Mouse (Mus musculus) spleen, postnatal 4 days (tissue): Measurements from ENCODE around the gene Fam71e2.
A peak's percentile ranks its signal among the peaks of the same experiment; 100 is the strongest.

Source experiments
- DNase-seq, 2 experiments: peaks; one replicate each; pipeline ENCODE4 v3.0.0; 2022; ENCODE audit warnings: low spot score in 2 of 2

Gene Fam71e2

GRCm38 (mm10) chr7:4777851-4778637 is 6.9 kb upstream of the Fam71e2 start:
- peak in 1 of 2 experiments; percentile 55 for DNase-seq

- peak in 1 of 2 experiments; percentile 72 for DNase-seq
Observed at GRCm38 (mm10) chr7:4776861-4777830, 6.0 kb upstream of the Fam71e2 start.

DNA sequence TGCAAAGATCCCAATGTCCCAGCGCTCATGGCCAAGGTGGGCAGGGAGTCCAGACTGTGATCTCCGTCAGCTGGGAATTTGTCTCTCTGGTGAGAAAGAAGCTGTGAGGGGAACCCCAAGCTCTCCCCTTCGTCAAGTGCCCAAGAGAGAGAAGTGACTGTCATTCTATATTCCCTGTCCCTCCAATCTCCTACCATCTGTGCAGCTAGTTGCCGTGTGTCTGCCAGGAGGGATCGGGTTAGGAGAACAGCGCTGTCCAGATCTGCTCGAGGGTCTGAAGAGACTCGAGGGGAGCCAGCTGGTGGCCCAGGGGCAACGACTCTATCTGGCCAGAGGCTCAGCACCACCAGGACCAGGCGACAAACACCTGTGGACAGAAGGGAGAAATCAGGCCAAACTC is 5.0 kb upstream of the Fam71e2 start:
- peak in 1 of 2 experiments; percentile 56 for DNase-seq

DNA sequence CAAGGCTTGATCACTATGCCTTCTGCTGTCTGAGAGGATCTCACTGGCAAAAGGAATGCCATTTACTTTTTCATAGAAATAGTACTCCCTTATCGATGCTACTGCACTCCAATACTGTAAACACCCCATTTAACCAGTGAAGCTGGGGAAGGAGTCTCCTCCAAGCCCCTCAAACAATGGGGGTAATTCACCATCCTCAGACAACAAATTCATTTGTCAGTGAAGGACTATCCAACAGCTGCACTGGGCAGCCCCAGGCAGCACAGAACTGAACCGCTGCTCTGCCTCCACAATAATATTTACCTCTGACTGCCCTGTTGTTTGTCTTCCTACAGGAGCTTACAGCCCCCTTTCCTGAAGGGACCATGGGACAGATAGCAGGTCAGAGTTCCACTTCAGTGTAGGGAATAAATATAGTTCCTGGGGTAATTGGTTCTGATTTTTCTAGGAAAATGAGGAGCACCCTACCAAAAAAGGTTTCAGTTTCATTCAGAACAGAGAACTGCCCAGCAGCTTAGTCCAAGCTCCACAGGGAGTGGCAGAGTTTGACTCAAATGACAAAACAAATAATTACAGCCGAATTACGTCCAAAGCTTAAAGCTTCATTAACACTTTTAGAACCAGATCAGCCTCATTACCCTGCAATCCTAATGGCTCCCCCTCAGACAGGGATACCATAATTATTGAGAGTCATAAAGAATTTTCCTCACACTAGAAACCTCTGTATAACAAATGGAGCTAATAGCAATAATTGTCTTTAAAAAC is 6.0 kb downstream of the Fam71e2 start:
- no peak for DNase-seq

DNA sequence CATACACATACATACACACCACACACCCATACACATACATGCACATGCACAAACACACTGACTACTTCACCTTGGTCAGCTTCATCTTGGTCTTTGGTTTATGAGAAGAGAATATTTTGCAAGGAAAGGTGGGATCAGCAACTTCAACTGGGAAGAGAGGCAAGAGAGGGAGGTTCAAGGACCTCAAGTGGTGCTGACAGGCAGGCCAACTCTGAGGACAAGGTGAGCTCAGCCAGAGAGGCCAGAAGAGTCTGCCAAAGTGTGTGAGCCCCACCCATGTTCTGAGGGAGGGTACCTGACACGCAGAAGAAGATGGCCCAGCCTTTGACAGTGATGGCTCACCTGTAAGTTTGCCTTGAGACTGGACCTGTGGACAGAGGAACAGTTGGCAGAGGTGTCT is 11.4 kb downstream of the Fam71e2 start:
- no peak for DNase-seq

GRCm38 (mm10) chr7:4752821-4753570 is 18.1 kb downstream of the Fam71e2 start, which contains the start of gene Cox6b2:
TSS of gene Cox6b2 (minus strand) at chr7:4753094.
- DNase-seq, result peak; percentile 91

DNA sequence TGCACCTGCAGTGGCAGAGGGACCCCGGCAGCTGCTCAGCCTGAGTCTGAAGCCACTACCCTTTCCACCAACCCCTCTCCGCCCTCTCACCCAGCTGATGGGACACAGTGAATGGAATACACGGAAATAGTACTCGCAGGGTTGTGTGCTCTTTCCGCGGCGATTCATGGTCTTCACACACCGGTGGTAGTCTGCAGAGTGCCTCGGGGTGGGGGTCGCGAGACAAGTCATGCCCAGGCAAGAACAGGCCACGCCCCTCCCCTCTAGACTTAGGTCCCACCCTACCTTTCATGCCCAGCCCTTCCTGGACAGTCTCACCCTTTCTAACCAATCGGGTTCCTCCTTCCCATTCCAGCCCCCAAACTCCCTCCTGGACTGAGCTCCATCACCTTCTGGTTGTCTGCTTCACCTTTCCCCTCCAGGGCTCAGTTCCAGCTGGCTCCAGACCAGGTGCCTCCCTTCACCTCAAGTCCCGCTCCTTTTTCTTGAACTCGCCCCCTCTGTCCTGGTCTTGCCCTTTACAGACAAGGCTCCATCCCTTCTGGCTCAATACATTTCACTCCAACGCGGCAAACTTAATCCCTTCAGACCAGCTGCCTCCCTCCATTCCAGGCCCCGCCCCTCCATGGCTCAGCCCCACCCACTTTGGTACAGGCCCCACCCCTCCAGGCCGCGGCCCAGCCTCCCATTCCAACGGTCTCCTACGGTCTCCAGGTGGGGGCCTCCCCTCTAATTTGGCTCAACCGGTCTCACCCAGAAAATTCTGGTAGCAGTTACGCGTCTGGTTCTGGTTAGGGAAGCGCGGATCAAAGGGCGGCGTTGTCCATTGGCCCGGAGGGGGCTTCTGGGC is 18.9 kb downstream of the Fam71e2 start:
- DNase-seq, result peak; percentile 87 to 93

- no peak for DNase-seq
Observed at GRCm38 (mm10) chr7:4749169-4749568, 21.9 kb downstream of the Fam71e2 start.

DNA sequence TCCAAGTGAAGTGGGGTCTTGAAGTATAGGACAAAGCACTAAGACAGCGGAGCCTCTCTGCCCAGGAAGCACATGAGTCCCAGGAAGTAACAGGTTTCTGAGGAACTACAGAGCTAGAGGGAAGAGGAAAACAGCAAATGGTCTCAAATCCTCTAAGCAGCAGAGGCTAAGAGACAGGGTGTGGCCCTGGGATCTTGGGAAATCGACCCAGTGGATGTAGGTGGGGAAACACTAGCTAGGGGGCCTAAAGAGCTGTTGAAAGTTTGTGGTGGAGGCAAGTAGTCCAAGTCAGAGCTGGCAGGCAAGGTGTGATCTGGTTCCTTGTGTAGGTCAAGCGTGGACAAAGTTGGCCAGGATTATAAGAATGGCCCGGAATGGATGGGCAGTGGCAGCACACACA is 22.8 kb downstream of the Fam71e2 start:
- no peak for DNase-seq

GRCm38 (mm10) chr7:4747156-4747899 is 23.8 kb downstream of the Fam71e2 start:
- DNase-seq, result peak; percentile 51 to 70

DNA sequence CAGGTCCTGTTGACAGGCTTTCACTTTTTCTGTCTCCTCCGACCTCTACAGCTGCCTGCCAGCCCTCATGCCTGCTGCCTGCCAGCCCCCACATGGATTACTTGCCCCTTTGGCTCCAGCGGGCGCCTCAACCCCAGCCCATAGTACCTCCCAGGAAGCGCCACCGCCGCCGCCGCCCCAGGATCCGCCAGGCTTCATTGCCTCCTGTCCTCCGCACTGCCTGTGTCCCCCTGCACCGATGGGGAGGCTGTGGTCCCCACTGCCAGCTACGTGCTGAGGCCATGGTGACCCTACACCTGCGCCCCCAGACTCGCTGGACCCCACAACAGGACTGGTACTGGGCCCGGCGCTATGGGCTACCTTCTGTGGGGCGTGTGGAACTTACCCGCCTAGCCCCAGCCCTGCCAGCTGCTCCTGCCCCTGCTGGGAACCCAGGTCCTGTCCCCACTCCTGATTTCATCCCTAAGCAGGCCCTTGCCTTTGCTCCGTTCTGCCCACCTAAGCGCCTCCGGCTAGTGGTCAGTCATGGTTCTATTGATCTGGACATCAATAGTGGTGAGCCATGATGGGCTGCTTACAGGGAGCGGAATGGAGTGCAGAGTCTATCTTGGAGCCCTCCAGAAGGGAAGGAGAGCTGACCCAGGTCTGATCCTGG is 24.6 kb downstream of the Fam71e2 start:
- no peak for DNase-seq

GRCm38 (mm10) chr7:4744886-4745285 is 26.2 kb downstream of the Fam71e2 start:
- no peak for DNase-seq

DNA sequence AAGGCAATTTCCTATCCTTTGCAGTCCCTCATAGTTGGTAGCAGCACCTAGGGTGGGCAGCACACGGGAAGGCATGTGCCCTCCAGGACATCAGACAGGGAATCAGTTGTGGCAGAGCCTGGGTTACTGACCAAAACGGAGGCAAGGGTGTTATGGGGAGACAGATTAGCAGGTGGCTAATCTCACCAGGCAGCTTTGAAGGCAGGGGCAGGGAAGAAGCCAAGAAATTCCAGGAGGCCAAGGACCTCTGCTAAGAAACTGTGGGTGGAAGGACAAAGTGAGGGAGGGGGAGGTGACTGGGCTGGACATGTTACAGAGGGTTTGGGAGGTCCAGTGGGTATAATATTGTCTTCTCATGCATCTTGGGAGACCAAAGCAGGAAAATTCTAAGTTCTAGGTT is 27.7 kb downstream of the Fam71e2 start:
- peak in 1 of 2 experiments; percentile 53 for DNase-seq

- no peak for DNase-seq
Observed at GRCm38 (mm10) chr7:4742482-4742819, 28.7 kb downstream of the Fam71e2 start.

DNA sequence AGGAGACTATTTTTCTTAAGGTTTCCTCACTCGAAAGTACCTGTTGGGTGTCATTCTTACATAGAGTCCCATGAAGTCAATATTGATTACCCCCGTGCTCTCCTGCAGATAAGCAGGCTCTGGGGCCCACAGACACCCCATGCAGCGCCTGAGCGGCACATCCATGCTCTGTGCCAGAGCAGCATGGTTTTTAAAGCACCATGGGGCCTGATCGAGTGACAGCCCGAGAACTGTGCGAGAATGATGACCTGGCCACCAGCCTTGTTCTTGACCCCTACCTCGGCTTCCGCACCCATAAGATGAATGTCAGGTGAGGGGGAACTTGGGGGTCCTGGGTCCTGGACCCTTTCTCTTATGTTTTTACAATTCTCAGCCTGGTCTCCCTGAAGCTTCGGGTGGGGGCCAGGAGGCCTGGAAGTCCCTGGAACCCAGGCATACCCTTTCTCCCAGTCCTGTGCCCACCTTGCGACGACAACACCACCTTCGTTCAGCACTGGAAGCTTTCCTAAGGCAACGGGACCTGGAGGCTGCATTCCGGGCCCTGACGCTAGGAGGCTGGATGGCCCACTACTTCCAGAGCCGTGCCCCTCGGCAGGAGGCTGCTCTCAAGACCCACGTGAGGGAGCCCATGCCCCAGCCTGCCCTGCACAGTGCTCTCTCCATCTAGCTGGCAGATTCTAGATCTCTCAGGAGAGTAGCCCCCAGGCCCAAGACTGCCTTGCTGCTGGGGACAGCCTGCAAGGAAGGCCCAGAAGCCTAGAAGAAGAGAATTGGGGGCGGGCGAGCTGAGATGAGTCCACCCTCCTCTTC is 29.2 kb downstream of the Fam71e2 start:
- DNase-seq, result peak in 1 of 2 experiments; percentile 46

DNA sequence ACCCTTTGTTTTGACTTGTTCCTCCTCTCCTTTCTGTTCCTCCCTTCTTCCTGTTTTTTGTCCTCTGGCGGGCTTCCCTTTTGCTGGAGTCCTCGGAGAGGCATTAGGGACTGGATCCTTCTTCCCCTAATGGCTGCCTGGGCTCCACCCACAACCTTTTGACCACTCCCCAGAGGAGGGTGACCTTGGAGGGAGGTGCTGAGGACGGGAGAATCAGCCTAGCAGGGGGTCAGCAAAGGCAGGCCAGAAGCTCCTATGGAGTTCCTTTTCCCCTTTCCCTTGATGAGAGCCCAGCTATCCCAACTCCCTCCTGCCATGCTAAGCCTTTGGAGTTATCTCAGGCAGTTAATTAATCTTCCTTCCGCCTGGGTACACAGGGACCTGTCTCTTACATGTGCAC is 30.0 kb downstream of the Fam71e2 start:
- peak; percentile 76 to 84 for DNase-seq

DNA sequence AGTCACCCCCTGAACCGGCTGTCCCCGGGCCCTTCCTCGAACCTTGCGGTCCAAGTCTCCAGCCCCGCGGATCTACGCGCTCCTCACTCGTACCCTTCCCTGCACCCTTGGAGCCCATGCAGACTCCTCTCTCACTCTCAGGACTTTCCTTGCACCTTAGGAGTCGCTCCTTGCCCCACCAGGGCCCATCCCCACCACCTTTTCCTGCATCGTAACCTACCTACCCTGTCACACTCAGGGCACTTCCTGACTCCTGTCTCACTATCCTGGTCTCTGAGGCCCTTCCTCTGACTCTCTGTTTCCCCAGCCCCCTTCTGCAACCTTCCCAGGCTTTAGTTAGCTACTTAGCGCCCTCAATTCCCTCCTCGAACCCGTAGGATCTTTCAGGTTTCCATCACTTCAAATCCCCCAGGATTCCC is 30.8 kb downstream of the Fam71e2 start:
- DNase-seq, result no peak
